Mouse (Mus musculus): ENCODE measurements around the gene Acvr1b.

- TF ChIP-seq CTCF (conservative IDR thresholded peaks at IDR 0.05 in 1 of 2, IDR thresholded peaks at IDR 0.05 in 1 of 2; ENCODE audit: low read depth in 2 of 2, low read length in 2 of 2) (peak in 1 of 2 experiments; percentile 38; a peak in 2 of 4 replicates), SMC3 (IDR thresholded peaks at IDR 0.05; ENCODE audit: low read depth, low read length) (no peak), NRF1 (IDR thresholded peaks at IDR 0.05; ENCODE audit: low read depth, low read length) (no peak), SIN3A (IDR thresholded peaks at IDR 0.05; ENCODE audit: low read length) (no peak), ETS1 (conservative IDR thresholded peaks at IDR 0.05; ENCODE audit: low read depth, low read length) (no peak), EP300 (IDR thresholded peaks at IDR 0.05; ENCODE audit: low read length) (no peak), POLR2A (IDR thresholded peaks at IDR 0.05; ENCODE audit: low read depth, low read length) (no peak)
Measured at GRCm38 (mm10) chr15:101233641-101234275, 59.9 kb downstream of the Acvr1b start.
